In genomic region chr14:97258461-97258860, GRCm38 (mm10) we compare ENCODE assay signal across 18 mouse cellular contexts.
A peak's percentile ranks its signal among the peaks of the same experiment; 100 is the strongest.
DNase-seq lines count a peak whose midpoint lies in the region; ATAC-seq and TF ChIP-seq lines count a peak whose summit lies in the region.
"Had no signal": no experiment of that assay in that cellular context is flagged by ENCODE, and none has a peak within 500 bp of the region (broad histone marks: within the 10 kb centered on the region; RNA-seq: fewer than 3 reads in every experiment).

No protein-coding gene starts in this region.

- WGBS in kidney, postnatal 0 days, result 28% methylated on average over 3 of the region's 3 CpGs
- 27% methylated on average over 3 of the region's 3 CpGs for WGBS in neural tube, embryonic 13.5 days

- H3K27ac ChIP-seq in kidney, postnatal 0 days, result no peak overlapping the region
- no peak overlapping the region for H3K27ac ChIP-seq in neural tube, embryonic 13.5 days (replicated peaks)
- H3K27ac ChIP-seq: embryonic facial prominence, embryonic 13.5 days; forebrain, embryonic 15.5 days; heart, embryonic 13.5 days had no signal

- no peak for TF ChIP-seq CTCF in kidney, postnatal 0 days (IDR thresholded peaks at IDR 0.05; ENCODE audit: low read depth)

- no peak overlapping the region for H3K4me2 ChIP-seq in kidney, postnatal 0 days (ENCODE audit: low read length)
- no peak overlapping the region for H3K4me2 ChIP-seq in neural tube, embryonic 13.5 days
- H3K4me2 ChIP-seq: embryonic facial prominence, embryonic 13.5 days; forebrain, embryonic 15.5 days; heart, embryonic 13.5 days had no signal

- H3K9ac ChIP-seq in kidney, postnatal 0 days (ENCODE audit: low read depth, low read length), result no peak overlapping the region
- H3K9ac ChIP-seq in neural tube, embryonic 13.5 days, result no peak overlapping the region
- H3K9ac ChIP-seq: embryonic facial prominence, embryonic 13.5 days; forebrain, embryonic 15.5 days; heart, embryonic 13.5 days had no signal

- DNase-seq in kidney, postnatal 0 days (ENCODE audit: low spot score), result peak; percentile 23
- DNase-seq in kidney, postnatal 14 days, result no peak
- no peak for DNase-seq in neural tube, embryonic 10.5 days (ENCODE audit: extremely low spot score, low spot score)
- DNase-seq in retina, embryonic 14.5 days (ENCODE audit: low spot score), result peak; percentile 77
- DNase-seq in thymus, postnatal 25 days, result no peak
- DNase-seq: adrenal gland, adult 8-10 months; adrenal gland, postnatal 36 days; cerebellum, adult 11 months; cerebellum, adult 8-10 months; cerebellum, postnatal 14 days; gastrocnemius, postnatal 36 days; heart, adult 11 months; heart, postnatal 36 days had no signal

- H3K9me3 ChIP-seq in kidney, postnatal 0 days (replicated peaks; ENCODE audit: low read length), result no peaks in the 10 kb centered on the region
- no peaks in the 10 kb centered on the region for H3K9me3 ChIP-seq in neural tube, embryonic 13.5 days
- H3K9me3 ChIP-seq: embryonic facial prominence, embryonic 13.5 days; forebrain, embryonic 15.5 days; heart, embryonic 13.5 days had no signal

- H3K36me3 ChIP-seq in kidney, postnatal 0 days (ENCODE audit: insufficient read depth, low read length), result no peaks in the 10 kb centered on the region
- H3K36me3 ChIP-seq in neural tube, embryonic 13.5 days, result no peaks in the 10 kb centered on the region
- H3K36me3 ChIP-seq: embryonic facial prominence, embryonic 13.5 days; forebrain, embryonic 15.5 days; heart, embryonic 13.5 days had no signal

- H3K4me1 ChIP-seq in kidney, postnatal 0 days (replicated peaks; ENCODE audit: insufficient read depth, low read length), result no peaks in the 10 kb centered on the region
- 0 out of 2 replicates have a peak, but pooled peaks cover 3% of the 10 kb centered on the region for H3K4me1 ChIP-seq in neural tube, embryonic 13.5 days (replicated peaks)
- H3K4me1 ChIP-seq: embryonic facial prominence, embryonic 13.5 days; forebrain, embryonic 15.5 days; heart, embryonic 13.5 days had no signal

- ATAC-seq in kidney, postnatal 0 days (replicated peaks; ENCODE audit: low FRiP score, low read depth), result no peak
- peak; percentile 53; the same call in 1 of the 2 replicates for ATAC-seq in neural tube, embryonic 13.5 days (ENCODE audit: low read depth)
- ATAC-seq: forebrain, embryonic 15.5 days; hindbrain, embryonic 16.5 days had no signal

- H3K4me3 ChIP-seq in kidney, postnatal 0 days (replicated peaks; ENCODE audit: low read depth, low read length), result no peak overlapping the region
- H3K4me3 ChIP-seq in neural tube, embryonic 13.5 days, result no peak overlapping the region
- H3K4me3 ChIP-seq: embryonic facial prominence, embryonic 13.5 days; forebrain, embryonic 15.5 days; heart, embryonic 13.5 days had no signal

- no peaks in the 10 kb centered on the region for H3K27me3 ChIP-seq in kidney, postnatal 0 days (ENCODE audit: insufficient read depth, low read length)
- H3K27me3 ChIP-seq in neural tube, embryonic 13.5 days, result no peaks in the 10 kb centered on the region
- H3K27me3 ChIP-seq: embryonic facial prominence, embryonic 13.5 days; forebrain, embryonic 15.5 days; heart, embryonic 13.5 days had no signal

Comparison
In these comparisons a context has a peak if more than half of its experiments do, and no peak if none do; other contexts are left out.
1. DNase-seq: peak in kidney, postnatal 0 days (single experiment) and retina, embryonic 14.5 days (single experiment); none in kidney, postnatal 14 days (single experiment), neural tube, embryonic 10.5 days (single experiment) and thymus, postnatal 25 days (single experiment).